Mouse (Mus musculus) liver, embryonic 18 days (tissue): ENCODE data around the gene Slc1a5. TPM values are rescaled to one million over a fixed set of nuclear protein-coding genes. Genes with fewer than 3 reads are reported as not detected.

Experiments
- polyA plus RNA-seq: library from polyadenylated mRNA; depleted of rRNA; stranded (reverse); fragments of >200 nt; gene quantifications from 2 replicates; pipeline ENCODE4 v1.2.3, GENCODE M21; 2012; rRNA removed

Gene Slc1a5
- polyA plus RNA-seq: 73.9 and 75.4 TPM in 2 replicates

GRCm38 (mm10) chr7:16780825-16781554, at the start of gene Slc1a5:
Slc1a5 (plus strand) TSS chr7:16781340.

DNA sequence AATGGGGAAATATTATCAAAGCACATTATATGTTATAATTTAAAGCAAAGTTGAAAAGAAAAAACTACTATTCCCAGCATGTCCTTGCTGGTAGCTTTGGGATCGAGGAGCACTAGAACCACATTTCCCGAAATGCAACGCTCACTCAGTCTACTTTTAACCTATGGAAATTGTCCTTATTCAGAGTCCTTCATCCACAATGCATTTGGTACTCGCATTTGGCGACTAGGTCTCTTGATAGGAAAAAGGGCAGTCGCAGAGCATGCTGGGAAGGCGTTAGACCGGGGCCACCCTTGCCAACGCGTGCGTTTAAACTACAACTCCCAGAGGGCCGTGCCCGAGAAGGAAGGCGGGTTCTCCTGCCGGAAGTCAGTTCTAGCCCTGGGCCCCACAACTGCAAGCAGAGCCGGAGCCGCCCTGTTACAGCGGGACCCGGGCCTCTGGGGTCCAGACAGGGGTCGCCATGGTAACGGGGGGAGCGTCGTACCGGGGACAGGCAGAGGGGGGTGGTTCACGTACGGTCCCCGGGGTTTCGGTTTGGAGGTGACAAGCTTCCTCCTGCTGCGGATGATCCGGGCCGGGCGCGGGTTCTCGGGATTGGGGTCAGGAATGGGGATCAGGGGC, 43.0 kb upstream of the Slc1a5 start, which contains the start of gene Ap2s1:
Gene Ap2s1 (plus strand): TSS at position 338 of the 624 bp plus-strand sequence.

DNA sequence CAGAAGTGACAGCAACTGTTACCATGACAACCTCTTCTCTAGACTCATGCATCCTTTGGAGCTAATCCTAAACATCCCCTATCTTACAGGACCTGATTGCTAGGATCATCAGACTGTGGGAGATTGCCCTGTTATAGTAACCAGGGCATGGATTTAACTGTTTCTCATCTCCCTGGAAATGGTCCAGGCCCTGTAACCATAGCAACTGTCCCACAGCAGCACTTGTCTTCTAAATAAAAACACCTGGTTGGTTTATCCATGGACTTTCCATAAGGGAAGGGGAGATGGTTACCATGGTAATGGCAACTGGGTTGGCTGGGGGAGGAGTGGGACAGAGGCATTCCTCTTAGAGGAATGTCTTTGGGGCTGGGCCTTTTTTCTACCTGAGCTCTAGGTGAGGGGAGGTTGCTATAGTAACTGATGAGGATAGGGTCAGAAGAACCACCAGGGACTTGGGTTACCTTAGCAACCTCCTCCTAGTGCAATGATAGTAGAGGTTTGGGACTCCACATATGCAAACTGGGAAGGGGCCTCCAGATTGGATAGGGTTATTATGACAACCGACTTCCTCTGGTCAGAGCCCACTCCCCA, 34.3 kb downstream of the Slc1a5 start, which contains the start of gene Strn4:
Gene Strn4 (plus strand): TSS at position 539 of the 591 bp plus-strand sequence.

GRCm38 (mm10) chr7:16816475-16817122, 35.5 kb downstream of the Slc1a5 start, which contains the start of gene Fkrp:
Fkrp (minus strand) TSS chr7:16816732.

GRCm38 (mm10) chr7:16842645-16843063, 61.5 kb downstream of the Slc1a5 start, which contains the start of gene Prkd2:
Prkd2 (plus strand) TSS chr7:16842902.

Other genes with a start within 250 kb of the Slc1a5 start
- gene Arhgap35, start 166.3 kb upstream of the Slc1a5 start, polyA plus RNA-seq: 4.2 TPM in 2 replicates
- gene Ceacam15, start 105.6 kb upstream of the Slc1a5 start, polyA plus RNA-seq: not detected in 2 replicates
- not detected in 2 replicates for gene Ceacam9, start 59.4 kb upstream of the Slc1a5 start, polyA plus RNA-seq
- 154 and 157 TPM in 2 replicates for gene Ap2s1, start 42.9 kb upstream of the Slc1a5 start, polyA plus RNA-seq
- gene Strn4, start 34.5 kb downstream of the Slc1a5 start, polyA plus RNA-seq: 30.6 and 36.3 TPM in 2 replicates
- gene Fkrp, start 35.4 kb downstream of the Slc1a5 start, polyA plus RNA-seq: 7.4 and 7.5 TPM in 2 replicates
- gene Prkd2, start 61.6 kb downstream of the Slc1a5 start, polyA plus RNA-seq: 4.9 and 5.2 TPM in 2 replicates
- 0.61 and 0.81 TPM in 2 replicates for gene Dact3, start 94.0 kb downstream of the Slc1a5 start, polyA plus RNA-seq
- gene Gng8, start 110.4 kb downstream of the Slc1a5 start, polyA plus RNA-seq: 0.50 and 0.61 TPM in 2 replicates
- gene Ptgir, start 125.2 kb downstream of the Slc1a5 start, polyA plus RNA-seq: 1.1 and 1.4 TPM in 2 replicates
- gene Calm3, start 142.8 kb downstream of the Slc1a5 start, polyA plus RNA-seq: 68.8 and 69.7 TPM in 2 replicates
- gene Pnmal2, start 163.3 kb downstream of the Slc1a5 start, polyA plus RNA-seq: 0.03 and 0.04 TPM in 2 replicates
- gene Pnmal1, start 178.3 kb downstream of the Slc1a5 start, polyA plus RNA-seq: 0.01 TPM in 2 replicates
- 0.01 TPM in 1 of 2 replicates, not detected in the other for gene Gm42372, start 201.7 kb downstream of the Slc1a5 start, polyA plus RNA-seq
- 3.1 and 3.7 TPM in 2 replicates for gene Ccdc8, start 211.4 kb downstream of the Slc1a5 start, polyA plus RNA-seq
- 44.4 and 50.5 TPM in 2 replicates for gene Ppp5c, start 246.6 kb downstream of the Slc1a5 start, polyA plus RNA-seq